Mouse (Mus musculus) limb, embryonic 12.5 days (tissue): ENCODE measurements around the gene Arl3. TPM values are rescaled to one million over a fixed set of nuclear protein-coding genes. Genes with fewer than 3 reads are reported as not detected.

Experiments
- ATAC-seq: fragments of 200-750 bp; cut with Nextera tagmentation; 2 replicates; pipeline ENCODE4 v1.8.0; 2017; ENCODE audit warnings: low read depth, moderate TSS enrichment; ENCODE audit not compliant: insufficient number of reproducible peaks, insufficient read depth, low FRiP score, low TSS enrichment
- H3K27ac ChIP-seq: fragments of 300-500 bp; sonication (generic); 2 replicates; pipeline ENCODE4 v1.5.1; 2016; ENCODE audit warnings: mild to moderate bottlenecking, moderate library complexity
- H3K27me3 ChIP-seq: fragments of 300-500 bp; sonication (generic); 2 replicates; pipeline ENCODE4 v1.6.1; 2016; ENCODE audit warnings: mild to moderate bottlenecking, moderate library complexity
- H3K36me3 ChIP-seq: fragments of 300-500 bp; sonication (generic); 2 replicates; pipeline ENCODE4 v1.6.1; 2016; ENCODE audit warnings: mild to moderate bottlenecking, moderate library complexity
- H3K4me1 ChIP-seq: fragments of 300-500 bp; sonication (generic); replicated peaks from 2 replicates; pipeline ENCODE4 v1.6.1; 2016
- H3K4me2 ChIP-seq: fragments of 300-500 bp; sonication (generic); 2 replicates; pipeline ENCODE4 v1.6.1; 2016; ENCODE audit warnings: mild to moderate bottlenecking, moderate library complexity
- H3K4me3 ChIP-seq: fragments of 300-500 bp; sonication (generic); replicated peaks from 2 replicates; pipeline ENCODE4 v1.5.1; 2016; ENCODE audit warnings: mild to moderate bottlenecking
- H3K9ac ChIP-seq: fragments of 300-500 bp; sonication (generic); replicated peaks from 2 replicates; pipeline ENCODE4 v1.6.1; 2016; ENCODE audit warnings: mild to moderate bottlenecking, moderate library complexity
- H3K9me3 ChIP-seq: fragments of 300-500 bp; sonication (generic); 2 replicates; pipeline ENCODE4 v1.6.1; 2016; ENCODE audit warnings: mild to moderate bottlenecking, moderate library complexity
- WGBS: fragments of 180-500 bp; shearing (Covaris S2); methylation state at CpG from one replicate; pipeline ENCODE4 v1.1.7; 2016; 5-methylcytosine and 5-hydroxymethylcytosine counted together
- polyA plus RNA-seq: library from polyadenylated mRNA; unstranded; fragments of >200 nt; fragmentation: Nextera tagmentation; extraction: Ambion mirVana; gene quantifications from 2 replicates; pipeline ENCODE4 v1.2.1, GENCODE M21; 2016

Gene Arl3
- polyA plus RNA-seq, 1 experiment from 2014 or later, result 167 TPM

- no peak overlapping the region for H3K4me2 ChIP-seq
Observed at GRCm38 (mm10) chr19:46607424-46607823, 34.4 kb upstream of the Arl3 start.

GRCm38 (mm10) chr19:46606718-46607117 is 33.7 kb upstream of the Arl3 start:
- no peak overlapping the region for H3K4me3 ChIP-seq
- no peaks in the 10 kb centered on the region for H3K27me3 ChIP-seq
- H3K27ac ChIP-seq, result no peak overlapping the region
- H3K4me2 ChIP-seq, result no peak overlapping the region
- WGBS, result 93% methylated on average over 13 of the region's 13 CpGs
- no peak for ATAC-seq
- peaks cover 70% of the 10 kb centered on the region for H3K36me3 ChIP-seq
- no peaks in the 10 kb centered on the region for H3K9me3 ChIP-seq
- no peak overlapping the region for H3K9ac ChIP-seq
- no peaks in the 10 kb centered on the region for H3K4me1 ChIP-seq

More at GRCm38 (mm10) chr19:46607424-46607823, 34.4 kb upstream of the Arl3 start:
- H3K4me3 ChIP-seq, result no peak overlapping the region
- no peaks in the 10 kb centered on the region for H3K9me3 ChIP-seq
- 73% methylated on average over 7 of the region's 7 CpGs for whole genome bisulfite sequencing
- H3K36me3 ChIP-seq, result peaks cover 71% of the 10 kb centered on the region
- no peak overlapping the region for H3K27ac ChIP-seq
- no peaks in the 10 kb centered on the region for H3K4me1 ChIP-seq
- no peak for ATAC-seq
- H3K27me3 ChIP-seq, result no peaks in the 10 kb centered on the region
- no peak overlapping the region for H3K9ac ChIP-seq

- no peaks in the 10 kb centered on the region for H3K27me3 ChIP-seq
- H3K4me1 ChIP-seq, result peaks cover 8% of the 10 kb centered on the region
- WGBS, result 92% methylated on average over 4 of the region's 4 CpGs
- no peaks in the 10 kb centered on the region for H3K9me3 ChIP-seq
- no peak overlapping the region for H3K27ac ChIP-seq
- no peak for ATAC-seq
- no peak overlapping the region for H3K4me2 ChIP-seq
- H3K9ac ChIP-seq, result no peak overlapping the region
- H3K36me3 ChIP-seq, result peaks cover 45% of the 10 kb centered on the region
- H3K4me3 ChIP-seq, result no peak overlapping the region
Observed at GRCm38 (mm10) chr19:46602406-46602805, 29.4 kb upstream of the Arl3 start.

GRCm38 (mm10) chr19:46601491-46601890 is 28.5 kb upstream of the Arl3 start:
- WGBS, result 87% methylated on average over 14 of the region's 14 CpGs
- no peak for ATAC-seq

GRCm38 (mm10) chr19:46600371-46600770 is 27.4 kb upstream of the Arl3 start:
- H3K27ac ChIP-seq, result no peak overlapping the region
- 89% methylated on average over 4 of the region's 4 CpGs for WGBS
- H3K4me3 ChIP-seq, result no peak overlapping the region
- no peaks in the 10 kb centered on the region for H3K9me3 ChIP-seq
- peak overlapping the region; percentile 84 for H3K4me2 ChIP-seq
- no peak for ATAC-seq
- H3K27me3 ChIP-seq, result no peaks in the 10 kb centered on the region
- peaks cover 8% of the 10 kb centered on the region for H3K4me1 ChIP-seq
- H3K36me3 ChIP-seq, result peaks cover 41% of the 10 kb centered on the region
- no peak overlapping the region for H3K9ac ChIP-seq

More at GRCm38 (mm10) chr19:46601491-46601890, 28.5 kb upstream of the Arl3 start:
- no peak overlapping the region for H3K27ac ChIP-seq
- H3K4me2 ChIP-seq, result no peak overlapping the region
- peaks cover 39% of the 10 kb centered on the region for H3K36me3 ChIP-seq
- H3K9me3 ChIP-seq, result no peaks in the 10 kb centered on the region
- no peak overlapping the region for H3K4me3 ChIP-seq
- no peaks in the 10 kb centered on the region for H3K27me3 ChIP-seq
- H3K9ac ChIP-seq, result no peak overlapping the region
- H3K4me1 ChIP-seq, result peaks cover 8% of the 10 kb centered on the region

GRCm38 (mm10) chr19:46599375-46600256 is 26.6 kb upstream of the Arl3 start:
- Histone ChIP-seq H3K4me3 (peak overlapping the region; percentile 88), H3K9me3 (no peaks in the 10 kb centered on the region), H3K4me2 (peak overlapping the region; percentile 84), H3K36me3 (peaks cover 43% of the 10 kb centered on the region), H3K27me3 (no peaks in the 10 kb centered on the region), H3K27ac (peak overlapping the region; percentile 41; the same call in 1 of the 2 replicates), H3K4me1 (peaks cover 8% of the 10 kb centered on the region), H3K9ac (peak overlapping the region; percentile 84)
- no peak; the same call in none of the 2 replicates for ATAC-seq
- 22% methylated on average over 22 of the region's 22 CpGs for WGBS

GRCm38 (mm10) chr19:46598720-46599252 is 25.8 kb upstream of the Arl3 start, which contains the start of gene Wbp1l:
Gene Wbp1l, plus strand, starts transcription at chr19:46599084.
- Histone ChIP-seq H3K36me3 (peaks cover 44% of the 10 kb centered on the region), H3K4me1 (peaks cover 8% of the 10 kb centered on the region), H3K4me3 (peak within 1 kb of the TSS; percentile 88), H3K9me3 (no peaks in the 10 kb centered on the region), H3K27me3 (no peaks in the 10 kb centered on the region), H3K4me2 (peak within 1 kb of the TSS; percentile 84), H3K27ac (peak within 1 kb of the TSS; percentile 41; the same call in 1 of the 2 replicates), H3K9ac (peak within 1 kb of the TSS; percentile 84)
- under 1% methylated on average over 22 of the region's 22 CpGs for WGBS
- peak; percentile 99 for ATAC-seq

GRCm38 (mm10) chr19:46598187-46598586 is 25.2 kb upstream of the Arl3 start:
- Histone ChIP-seq H3K9ac (no peak overlapping the region), H3K36me3 (peaks cover 44% of the 10 kb centered on the region), H3K4me1 (peaks cover 8% of the 10 kb centered on the region), H3K4me2 (peak overlapping the region; percentile 38), H3K4me3 (0 out of 2 replicates have a peak overlapping the region, but pooled peaks have one; percentile 88), H3K27me3 (no peaks in the 10 kb centered on the region), H3K27ac (no peak overlapping the region), H3K9me3 (no peaks in the 10 kb centered on the region)
- ATAC-seq, result no peak
- 85% methylated on average over 4 of the region's 4 CpGs for WGBS

GRCm38 (mm10) chr19:46592751-46593439 is 19.9 kb upstream of the Arl3 start:
- H3K4me2 ChIP-seq, result no peak overlapping the region
- H3K27me3 ChIP-seq, result no peaks in the 10 kb centered on the region
- H3K4me1 ChIP-seq, result no peaks in the 10 kb centered on the region
- no peak overlapping the region for H3K4me3 ChIP-seq
- no peak for ATAC-seq
- H3K27ac ChIP-seq, result no peak overlapping the region
- H3K9me3 ChIP-seq, result no peaks in the 10 kb centered on the region
- H3K36me3 ChIP-seq, result peaks cover 82% of the 10 kb centered on the region
- no peak overlapping the region for H3K9ac ChIP-seq
- WGBS, result 91% methylated on average over 9 of the region's 9 CpGs

- H3K27ac ChIP-seq, result no peak overlapping the region
- H3K4me2 ChIP-seq, result no peak overlapping the region
- H3K4me1 ChIP-seq, result no peaks in the 10 kb centered on the region
- H3K9ac ChIP-seq, result no peak overlapping the region
- H3K27me3 ChIP-seq, result no peaks in the 10 kb centered on the region
- ATAC-seq, result no peak
- H3K36me3 ChIP-seq, result peaks cover 82% of the 10 kb centered on the region
- WGBS, result 86% methylated on average over 6 of the region's 6 CpGs
- no peak overlapping the region for H3K4me3 ChIP-seq
- no peaks in the 10 kb centered on the region for H3K9me3 ChIP-seq
Observed at GRCm38 (mm10) chr19:46591575-46591974, 18.6 kb upstream of the Arl3 start.
